Mouse (Mus musculus) liver, embryonic 13.5 days (tissue): ENCODE data around the gene Kcnab1. TPM values are rescaled to one million over a fixed set of nuclear protein-coding genes. Genes with fewer than 3 reads are reported as not detected.

Source experiments
- ATAC-seq: fragments of 200-750 bp; cut with Nextera tagmentation; 2 replicates; pipeline ENCODE4 v1.8.0; 2017; ENCODE audit warnings: low read depth, mild to moderate bottlenecking, moderate number of reproducible peaks, moderate library complexity
- DNase-seq: peaks from one replicate; pipeline ENCODE4 v3.0.0; 2022
- H3K27ac ChIP-seq: fragments of 300-500 bp; sonication (generic); 2 replicates; pipeline ENCODE4 v1.5.1; 2015; ENCODE audit warnings: moderate library complexity, mild to moderate bottlenecking, inconsistent platforms
- H3K27me3 ChIP-seq: fragments of 300-500 bp; sonication (generic); 2 replicates; pipeline ENCODE4 v1.6.1; 2015; ENCODE audit warnings: mild to moderate bottlenecking, inconsistent platforms
- H3K36me3 ChIP-seq: fragments of 300-500 bp; sonication (generic); 2 replicates; pipeline ENCODE4 v1.6.1; 2015; ENCODE audit warnings: mild to moderate bottlenecking, inconsistent platforms
- H3K4me1 ChIP-seq: fragments of 300-500 bp; sonication (generic); replicated peaks from 2 replicates; pipeline ENCODE4 v1.6.1; 2015; ENCODE audit warnings: inconsistent platforms
- H3K4me2 ChIP-seq: fragments of 300-500 bp; sonication (generic); 2 replicates; pipeline ENCODE4 v1.6.1; 2015; ENCODE audit warnings: inconsistent platforms, mild to moderate bottlenecking, moderate library complexity
- H3K4me3 ChIP-seq: fragments of 300-500 bp; sonication (generic); replicated peaks from 2 replicates; pipeline ENCODE4 v1.5.1; 2015; ENCODE audit warnings: mild to moderate bottlenecking, inconsistent platforms
- H3K9ac ChIP-seq: fragments of 300-500 bp; sonication (generic); 2 replicates; pipeline ENCODE4 v1.6.1; 2015; ENCODE audit warnings: mild to moderate bottlenecking, inconsistent platforms
- H3K9me3 ChIP-seq: fragments of 300-500 bp; sonication (generic); replicated peaks from 2 replicates; pipeline ENCODE4 v1.6.1; 2016; ENCODE audit warnings: inconsistent platforms
- WGBS: fragments of 180-500 bp; shearing (Covaris S2); methylation state at CpG from one replicate; pipeline ENCODE4 v1.1.7; 2015; ENCODE audit not compliant: insufficient replicate concordance; 5-methylcytosine and 5-hydroxymethylcytosine counted together
- polyA plus RNA-seq: library from polyadenylated mRNA; unstranded; fragments of >200 nt; fragmentation: Nextera tagmentation; extraction: Ambion mirVana; gene quantifications from 2 replicates; pipeline ENCODE4 v1.2.1, GENCODE M21; 2015

Gene Kcnab1
- polyA plus RNA-seq, 1 experiment from 2014 or later = 0.96 TPM

DNA sequence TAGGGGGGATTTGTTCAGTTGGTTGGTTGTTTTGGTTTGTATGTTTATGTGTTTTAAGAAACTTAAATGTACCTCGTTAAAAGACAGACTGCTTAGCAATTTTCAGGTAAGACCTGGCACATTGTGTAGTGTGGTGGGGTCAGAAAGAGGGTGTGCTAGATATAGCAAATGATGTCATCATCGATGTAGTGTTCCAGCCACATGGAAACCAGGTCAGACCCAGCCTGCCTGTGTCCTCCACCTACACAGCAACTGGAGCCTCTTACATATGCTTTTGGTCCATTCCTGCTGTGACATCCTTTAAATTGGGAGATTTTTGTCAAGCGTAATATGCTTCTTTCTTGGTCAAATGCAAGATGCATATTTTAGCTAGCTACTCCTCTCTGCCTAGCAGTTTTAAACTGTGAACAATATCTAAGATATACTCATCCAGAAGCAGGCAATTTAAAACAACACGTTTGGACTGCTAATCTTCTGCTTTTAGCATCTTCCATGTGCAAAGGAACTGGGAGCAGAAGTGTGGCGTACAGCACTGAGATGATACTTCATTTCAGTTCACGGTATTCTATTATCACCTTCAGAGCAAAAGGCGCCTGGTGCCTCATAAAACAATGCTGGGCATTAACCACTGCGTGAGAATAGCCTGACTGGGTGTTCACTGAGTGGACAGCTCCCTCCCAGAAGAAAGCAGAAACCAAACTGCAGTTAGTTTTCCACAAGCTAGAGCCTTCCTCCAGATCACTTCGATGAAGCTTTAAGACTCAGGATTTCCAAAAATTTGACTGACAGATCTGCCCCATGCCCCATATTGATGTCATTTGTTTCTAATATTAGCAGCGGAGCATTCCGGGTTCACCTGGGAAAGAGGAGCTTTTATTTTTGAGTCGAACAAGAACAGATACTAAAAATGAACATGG is 153.6 kb downstream of the Kcnab1 start:
- H3K4me3 ChIP-seq = no peak overlapping the region
- DNase-seq (no peak), ATAC-seq (no peak)
- H3K4me2 ChIP-seq = no peak overlapping the region
- H3K9ac ChIP-seq = no peak overlapping the region
- no peaks in the 10 kb centered on the region for H3K9me3 ChIP-seq
- 65% methylated on average over 12 of the region's 12 CpGs for WGBS
- H3K27ac ChIP-seq = no peak overlapping the region
- H3K27me3 ChIP-seq = no peaks in the 10 kb centered on the region
- no peaks in the 10 kb centered on the region for H3K36me3 ChIP-seq
- H3K4me1 ChIP-seq = no peaks in the 10 kb centered on the region

GRCm38 (mm10) chr3:65273317-65273716 is 164.1 kb downstream of the Kcnab1 start:
- no peak for ATAC-seq
- WGBS = 60% methylated on average over 1 of the region's 1 CpGs
- H3K36me3 ChIP-seq = no peaks in the 10 kb centered on the region
- H3K4me1 ChIP-seq = no peaks in the 10 kb centered on the region
- H3K27ac ChIP-seq = no peak overlapping the region
- no peak overlapping the region for H3K9ac ChIP-seq
- no peak overlapping the region for H3K4me2 ChIP-seq
- H3K9me3 ChIP-seq = no peaks in the 10 kb centered on the region
- H3K27me3 ChIP-seq = no peaks in the 10 kb centered on the region
- no peak overlapping the region for H3K4me3 ChIP-seq
- DNase-seq = no peak

DNA sequence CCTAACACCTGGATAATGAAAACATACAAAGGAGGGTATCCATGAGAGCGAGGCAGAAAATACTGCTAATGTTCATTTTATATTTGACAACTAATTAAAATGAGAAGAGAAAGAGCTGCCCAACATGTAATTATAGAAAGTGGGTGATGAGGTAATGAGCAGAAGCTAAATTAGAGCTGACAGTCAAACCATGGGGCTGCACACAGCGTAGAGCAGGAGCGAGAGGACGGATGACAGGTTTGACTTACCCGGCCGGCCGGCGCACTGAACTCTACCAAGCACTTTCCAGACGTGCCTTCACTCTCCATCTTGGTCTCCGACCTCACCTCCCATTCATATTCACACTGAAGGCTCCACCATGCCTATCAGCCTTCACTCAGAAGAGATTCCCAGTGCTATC is 168.6 kb downstream of the Kcnab1 start:
- 83% methylated on average over 10 of the region's 10 CpGs for WGBS
- H3K9me3 ChIP-seq = no peaks in the 10 kb centered on the region
- H3K27ac ChIP-seq = no peak overlapping the region
- no peak overlapping the region for H3K4me3 ChIP-seq
- no peaks in the 10 kb centered on the region for H3K4me1 ChIP-seq
- H3K4me2 ChIP-seq = no peak overlapping the region
- H3K36me3 ChIP-seq = no peaks in the 10 kb centered on the region
- H3K27me3 ChIP-seq = no peaks in the 10 kb centered on the region
- ATAC-seq (no peak), DNase-seq (no peak)
- H3K9ac ChIP-seq = no peak overlapping the region

DNA sequence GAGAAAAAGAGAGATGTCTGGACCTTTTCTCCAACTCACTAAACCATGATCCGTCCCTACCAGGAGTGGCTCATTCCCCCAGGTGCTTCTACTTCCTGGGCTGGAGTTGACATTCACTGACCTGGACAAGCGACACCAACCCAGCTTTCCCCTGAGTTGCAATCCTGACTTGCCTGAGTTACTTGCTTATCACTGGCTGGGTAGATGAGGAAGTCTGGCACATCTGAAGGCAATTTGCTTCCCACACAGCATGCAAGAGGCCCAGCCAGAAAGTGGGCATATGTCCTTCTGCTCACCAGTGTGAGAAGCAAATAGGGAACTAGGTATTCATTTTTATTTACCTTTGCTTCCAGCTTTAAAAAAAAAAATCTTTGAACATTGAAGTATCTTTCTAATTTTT is 174.2 kb downstream of the Kcnab1 start:
- Histone ChIP-seq H3K36me3 (no peaks in the 10 kb centered on the region), H3K9ac (no peak overlapping the region), H3K27ac (no peak overlapping the region), H3K9me3 (no peaks in the 10 kb centered on the region), H3K4me2 (no peak overlapping the region), H3K4me3 (no peak overlapping the region), H3K27me3 (no peaks in the 10 kb centered on the region), H3K4me1 (no peaks in the 10 kb centered on the region)
- no peak for DNase-seq
- no peak for ATAC-seq
- 67% methylated on average over 2 of the region's 2 CpGs for WGBS

GRCm38 (mm10) chr3:65288994-65289393 is 179.8 kb downstream of the Kcnab1 start:
- no peaks in the 10 kb centered on the region for H3K9me3 ChIP-seq
- no peak for ATAC-seq
- no peaks in the 10 kb centered on the region for H3K27me3 ChIP-seq
- no peaks in the 10 kb centered on the region for H3K36me3 ChIP-seq
- 57% methylated on average over 2 of the region's 2 CpGs for WGBS
- H3K27ac ChIP-seq = no peak overlapping the region
- no peak for DNase-seq
- H3K4me2 ChIP-seq = no peak overlapping the region
- H3K9ac ChIP-seq = no peak overlapping the region
- no peaks in the 10 kb centered on the region for H3K4me1 ChIP-seq
- H3K4me3 ChIP-seq = no peak overlapping the region

DNA sequence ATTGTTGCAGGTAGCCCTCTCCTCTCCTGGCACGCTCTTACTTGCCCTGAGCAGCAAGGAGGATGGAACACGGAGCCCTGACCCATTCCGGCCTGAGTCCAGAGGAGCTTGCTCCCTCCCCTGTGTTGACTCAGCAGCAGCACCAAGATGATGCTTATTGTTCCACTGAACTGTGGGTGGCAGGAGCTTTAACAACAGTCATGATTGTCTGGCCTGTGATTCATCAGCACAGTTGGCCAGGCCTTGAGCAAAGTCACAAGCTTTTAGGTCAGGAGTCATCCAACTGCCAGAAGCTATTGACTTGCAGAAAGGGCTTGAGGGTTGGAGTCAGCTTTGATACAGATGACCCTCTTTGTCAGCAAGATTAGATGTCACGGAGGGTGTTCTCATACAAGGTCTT is 187.8 kb downstream of the Kcnab1 start:
- H3K9ac ChIP-seq = no peak overlapping the region
- ATAC-seq = no peak
- H3K36me3 ChIP-seq = no peaks in the 10 kb centered on the region
- DNase-seq = no peak
- no peak overlapping the region for H3K27ac ChIP-seq
- H3K27me3 ChIP-seq = no peaks in the 10 kb centered on the region
- no peaks in the 10 kb centered on the region for H3K9me3 ChIP-seq
- WGBS = 67% methylated on average over 4 of the region's 4 CpGs
- H3K4me2 ChIP-seq = no peak overlapping the region
- no peak overlapping the region for H3K4me3 ChIP-seq
- no peaks in the 10 kb centered on the region for H3K4me1 ChIP-seq

DNA sequence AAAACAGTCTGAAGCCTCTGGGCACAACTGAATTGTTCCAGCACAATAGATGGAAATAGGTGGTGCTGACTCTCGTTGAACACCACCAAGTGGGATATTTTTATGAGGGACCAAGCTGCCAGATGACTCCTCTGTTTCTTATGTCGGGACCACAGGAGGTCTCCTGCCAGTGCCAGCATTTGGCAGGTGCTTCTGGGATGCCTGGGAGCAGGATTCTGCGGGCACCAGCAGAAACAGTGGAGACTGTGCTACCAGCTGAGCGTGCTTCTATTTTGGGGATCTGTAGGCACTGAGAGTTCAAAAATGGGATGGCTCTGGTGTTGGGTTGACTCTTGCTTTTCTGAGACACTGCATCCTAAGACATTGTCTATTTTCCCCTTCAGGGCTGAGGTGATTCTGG is 190.0 kb downstream of the Kcnab1 start:
- WGBS = 65% methylated on average over 4 of the region's 4 CpGs
- H3K9me3 ChIP-seq = no peaks in the 10 kb centered on the region
- DNase-seq (no peak), ATAC-seq (no peak)
- no peak overlapping the region for H3K27ac ChIP-seq
- no peak overlapping the region for H3K4me3 ChIP-seq
- H3K4me1 ChIP-seq = no peaks in the 10 kb centered on the region
- H3K27me3 ChIP-seq = no peaks in the 10 kb centered on the region
- H3K36me3 ChIP-seq = no peaks in the 10 kb centered on the region
- no peak overlapping the region for H3K9ac ChIP-seq
- H3K4me2 ChIP-seq = no peak overlapping the region

- Histone ChIP-seq H3K9me3 (no peaks in the 10 kb centered on the region), H3K9ac (no peak overlapping the region), H3K27ac (no peak overlapping the region), H3K4me1 (no peaks in the 10 kb centered on the region), H3K4me2 (no peak overlapping the region), H3K36me3 (no peaks in the 10 kb centered on the region), H3K27me3 (no peaks in the 10 kb centered on the region), H3K4me3 (no peak overlapping the region)
- DNase-seq (no peak), ATAC-seq (no peak)
- 42% methylated on average over 3 of the region's 3 CpGs for WGBS
Measured at GRCm38 (mm10) chr3:65301531-65301930, 192.3 kb downstream of the Kcnab1 start.

DNA sequence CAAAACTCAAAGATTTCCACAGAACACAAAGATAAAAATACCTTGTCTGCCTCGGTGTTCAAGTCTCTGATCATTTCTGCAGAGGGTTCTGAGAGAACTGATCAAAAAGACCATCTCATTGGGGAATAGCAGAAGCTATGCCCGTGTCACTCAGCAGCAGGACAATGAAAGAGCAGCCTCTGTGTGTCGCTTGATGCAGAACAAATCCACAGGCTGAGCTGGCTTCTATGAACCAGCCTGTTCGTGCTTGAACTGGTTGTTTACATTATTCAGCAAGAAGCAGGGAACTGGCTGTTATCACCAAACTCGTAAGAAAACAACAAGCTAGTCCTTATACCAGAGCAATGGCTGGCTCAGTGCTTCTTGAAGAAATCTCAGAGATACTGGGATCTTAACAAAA is 193.4 kb downstream of the Kcnab1 start:
- H3K36me3 ChIP-seq = no peaks in the 10 kb centered on the region
- no peaks in the 10 kb centered on the region for H3K9me3 ChIP-seq
- H3K27ac ChIP-seq = no peak overlapping the region
- no peak overlapping the region for H3K4me3 ChIP-seq
- no peaks in the 10 kb centered on the region for H3K27me3 ChIP-seq
- no peak overlapping the region for H3K9ac ChIP-seq
- no peaks in the 10 kb centered on the region for H3K4me1 ChIP-seq
- WGBS = 33% methylated on average over 5 of the region's 5 CpGs
- no peak for DNase-seq
- no peak overlapping the region for H3K4me2 ChIP-seq
- no peak for ATAC-seq

- H3K27ac ChIP-seq = no peak overlapping the region
- ATAC-seq (no peak), DNase-seq (no peak)
- H3K4me3 ChIP-seq = no peak overlapping the region
- H3K9ac ChIP-seq = no peak overlapping the region
- no peaks in the 10 kb centered on the region for H3K27me3 ChIP-seq
- H3K4me1 ChIP-seq = no peaks in the 10 kb centered on the region
- H3K4me2 ChIP-seq = no peak overlapping the region
- no peaks in the 10 kb centered on the region for H3K36me3 ChIP-seq
- WGBS = 68% methylated on average over 6 of the region's 6 CpGs
- H3K9me3 ChIP-seq = no peaks in the 10 kb centered on the region
Measured at GRCm38 (mm10) chr3:65315837-65316236, 206.7 kb downstream of the Kcnab1 start.

- Histone ChIP-seq H3K4me2 (no peak overlapping the region), H3K36me3 (no peaks in the 10 kb centered on the region), H3K4me3 (no peak overlapping the region), H3K9ac (no peak overlapping the region), H3K27ac (no peak overlapping the region), H3K9me3 (no peaks in the 10 kb centered on the region), H3K4me1 (no peaks in the 10 kb centered on the region), H3K27me3 (no peaks in the 10 kb centered on the region)
- ATAC-seq = no peak
- DNase-seq = no peak
Measured at GRCm38 (mm10) chr3:65316738-65317137, 207.6 kb downstream of the Kcnab1 start.

- no peaks in the 10 kb centered on the region for H3K9me3 ChIP-seq
- no peak overlapping the region for H3K4me2 ChIP-seq
- H3K4me3 ChIP-seq = no peak overlapping the region
- no peaks in the 10 kb centered on the region for H3K27me3 ChIP-seq
- no peak overlapping the region for H3K9ac ChIP-seq
- H3K27ac ChIP-seq = no peak overlapping the region
- H3K4me1 ChIP-seq = no peaks in the 10 kb centered on the region
- 28% methylated on average over 10 of the region's 10 CpGs for WGBS
- no peak for ATAC-seq
- no peak for DNase-seq
- no peaks in the 10 kb centered on the region for H3K36me3 ChIP-seq
Measured at GRCm38 (mm10) chr3:65317876-65318537, 208.8 kb downstream of the Kcnab1 start.
